Mouse (Mus musculus): ENCODE data around the gene 4932438A13Rik. TPM values are rescaled to one million over a fixed set of nuclear protein-coding genes. Genes with fewer than 3 reads are reported as not detected.
A peak's percentile ranks its signal among the peaks of the same experiment; 100 is the strongest.

4932438A13Rik gene
- polyA plus RNA-seq, 1 experiment from 2014 or later, result 28.8 TPM

DNA sequence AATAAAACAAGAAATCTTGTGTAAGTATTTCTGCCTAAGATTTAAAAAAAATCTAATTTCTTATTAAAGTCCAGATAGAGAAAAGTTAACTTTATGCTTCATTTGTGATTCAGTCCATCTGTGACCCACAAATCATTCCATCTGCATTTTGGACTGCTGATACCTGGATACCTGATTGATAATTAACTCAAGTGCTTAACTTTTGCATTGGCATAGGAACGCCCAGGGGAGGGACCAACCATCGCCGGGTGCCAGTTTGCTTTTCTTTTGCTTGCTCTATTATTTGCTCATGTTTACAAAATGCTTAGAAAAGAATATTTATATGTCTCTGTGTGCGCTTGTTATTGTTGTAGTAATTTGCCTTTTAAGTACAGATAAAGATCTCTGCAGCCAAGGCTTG lies 1.6 kb downstream of the 4932438A13Rik start:
- no peaks in the 10 kb centered on the region for H3K4me1 ChIP-seq (ENCODE audit: insufficient read depth, low read depth, low read length)
- H3K27me3 ChIP-seq (replicated peaks; ENCODE audit: insufficient read depth, low read length), result no peaks in the 10 kb centered on the region
- no peak overlapping the region for H3K4me2 ChIP-seq (replicated peaks; ENCODE audit: low read depth, low read length)
- H3K27ac ChIP-seq (ENCODE audit: low read length), result no peak overlapping the region
- ATAC-seq (no peak), DNase-seq (ENCODE audit: low spot score) (no peak)
- H3K9ac ChIP-seq (replicated peaks; ENCODE audit: low read depth), result no peak overlapping the region
- TF ChIP-seq EP300 (IDR thresholded peaks at IDR 0.05) (no peak), CTCF (IDR thresholded peaks at IDR 0.05) (no peak)
- 92% methylated on average over 4 of the region's 4 CpGs for WGBS
- peaks cover 6% of the 10 kb centered on the region; the same call in 1 of the 2 replicates for H3K36me3 ChIP-seq (ENCODE audit: insufficient read depth, low read length)
- H3K9me3 ChIP-seq (ENCODE audit: low read length), result no peaks in the 10 kb centered on the region
- H3K4me3 ChIP-seq (ENCODE audit: low read depth, low read length), result no peak overlapping the region

- 70% methylated on average over 3 of the region's 3 CpGs for WGBS
Measured at GRCm38 (mm10) chr3:36905372-36905771, 42.5 kb downstream of the 4932438A13Rik start.

GRCm38 (mm10) chr3:36917832-36918231 lies 54.9 kb downstream of the 4932438A13Rik start:
- 92% methylated on average over 2 of the region's 2 CpGs for WGBS
- no peaks in the 10 kb centered on the region for H3K4me1 ChIP-seq (ENCODE audit: insufficient read depth, low read depth, low read length)
- no peak overlapping the region for H3K4me2 ChIP-seq (replicated peaks; ENCODE audit: low read depth, low read length)
- TF ChIP-seq EP300 (IDR thresholded peaks at IDR 0.05), result no peak
- H3K9ac ChIP-seq (replicated peaks; ENCODE audit: low read depth), result no peak overlapping the region
- H3K9me3 ChIP-seq (ENCODE audit: low read length), result no peaks in the 10 kb centered on the region
- DNase-seq (ENCODE audit: low spot score), result no peak
- no peaks in the 10 kb centered on the region for H3K27me3 ChIP-seq (replicated peaks; ENCODE audit: insufficient read depth, low read length)
- peaks cover 13% of the 10 kb centered on the region; the same call in 1 of the 2 replicates for H3K36me3 ChIP-seq (ENCODE audit: insufficient read depth, low read length)
- H3K27ac ChIP-seq (ENCODE audit: low read length), result no peak overlapping the region
- H3K4me3 ChIP-seq (ENCODE audit: low read depth, low read length), result no peak overlapping the region
- no peak for ATAC-seq

More at GRCm38 (mm10) chr3:36905372-36905771, 42.5 kb downstream of the 4932438A13Rik start:
- Histone ChIP-seq H3K27me3 (replicated peaks; ENCODE audit: insufficient read depth, low read length) (no peaks in the 10 kb centered on the region), H3K4me3 (ENCODE audit: low read depth, low read length) (no peak overlapping the region), H3K4me1 (ENCODE audit: insufficient read depth, low read depth, low read length) (no peaks in the 10 kb centered on the region), H3K9ac (replicated peaks; ENCODE audit: low read depth) (no peak overlapping the region), H3K4me2 (replicated peaks; ENCODE audit: low read depth, low read length) (no peak overlapping the region), H3K36me3 (ENCODE audit: insufficient read depth, low read length) (no peaks in the 10 kb centered on the region), H3K9me3 (ENCODE audit: low read length) (no peaks in the 10 kb centered on the region), H3K27ac (ENCODE audit: low read length) (no peak overlapping the region)
- no peak for DNase-seq (ENCODE audit: low spot score)
- TF ChIP-seq CTCF (IDR thresholded peaks at IDR 0.05), result no peak
- TF ChIP-seq EP300 (IDR thresholded peaks at IDR 0.05), result no peak
- no peak for ATAC-seq

GRCm38 (mm10) chr3:36918322-36918721 lies 55.4 kb downstream of the 4932438A13Rik start:
- WGBS, result 87% methylated on average over 4 of the region's 4 CpGs
- DNase-seq (ENCODE audit: low spot score) (no peak), ATAC-seq (no peak)
- Histone ChIP-seq H3K9ac (replicated peaks; ENCODE audit: low read depth) (no peak overlapping the region), H3K4me2 (replicated peaks; ENCODE audit: low read depth, low read length) (no peak overlapping the region), H3K36me3 (ENCODE audit: insufficient read depth, low read length) (peaks cover 13% of the 10 kb centered on the region; the same call in 1 of the 2 replicates), H3K4me3 (ENCODE audit: low read depth, low read length) (no peak overlapping the region), H3K4me1 (ENCODE audit: insufficient read depth, low read depth, low read length) (no peaks in the 10 kb centered on the region), H3K9me3 (ENCODE audit: low read length) (no peaks in the 10 kb centered on the region), H3K27ac (ENCODE audit: low read length) (no peak overlapping the region), H3K27me3 (replicated peaks; ENCODE audit: insufficient read depth, low read length) (no peaks in the 10 kb centered on the region)
- TF ChIP-seq CTCF (IDR thresholded peaks at IDR 0.05) (no peak), EP300 (IDR thresholded peaks at IDR 0.05) (no peak)

DNA sequence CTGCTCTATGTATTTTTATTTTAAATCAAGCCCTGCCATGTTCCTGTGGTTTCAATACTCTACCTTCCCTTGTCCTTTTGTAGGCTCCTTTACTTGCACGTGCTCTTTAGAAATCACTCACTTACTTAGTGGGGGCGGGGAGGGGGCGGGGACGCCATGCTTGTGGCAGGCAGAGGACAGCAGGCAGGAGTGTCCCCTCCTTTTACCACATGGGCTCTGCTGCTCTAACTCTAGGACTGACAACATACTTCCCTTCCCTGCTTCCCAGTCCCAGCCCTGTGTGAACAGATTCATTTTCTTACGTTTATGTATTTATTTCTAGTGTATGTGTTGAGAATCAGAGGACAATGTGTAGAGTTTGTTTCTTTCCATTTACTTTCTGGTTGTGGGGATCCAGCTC lies 78.7 kb downstream of the 4932438A13Rik start:
- Histone ChIP-seq H3K9ac (replicated peaks; ENCODE audit: low read depth) (no peak overlapping the region), H3K4me3 (ENCODE audit: low read depth, low read length) (no peak overlapping the region), H3K36me3 (ENCODE audit: insufficient read depth, low read length) (peaks cover 4% of the 10 kb centered on the region; the same call in 1 of the 2 replicates), H3K4me2 (replicated peaks; ENCODE audit: low read depth, low read length) (no peak overlapping the region), H3K27ac (ENCODE audit: low read length) (no peak overlapping the region), H3K4me1 (ENCODE audit: insufficient read depth, low read depth, low read length) (no peaks in the 10 kb centered on the region), H3K27me3 (replicated peaks; ENCODE audit: insufficient read depth, low read length) (no peaks in the 10 kb centered on the region), H3K9me3 (ENCODE audit: low read length) (no peaks in the 10 kb centered on the region)
- ATAC-seq, result 0 out of 2 replicates have a peak, but pooled peaks have one; percentile 8
- DNase-seq (ENCODE audit: low spot score), result peak; percentile 7
- TF ChIP-seq EP300 (IDR thresholded peaks at IDR 0.05) (no peak), CTCF (IDR thresholded peaks at IDR 0.05) (no peak)
- 46% methylated on average over 5 of the region's 5 CpGs for WGBS

DNA sequence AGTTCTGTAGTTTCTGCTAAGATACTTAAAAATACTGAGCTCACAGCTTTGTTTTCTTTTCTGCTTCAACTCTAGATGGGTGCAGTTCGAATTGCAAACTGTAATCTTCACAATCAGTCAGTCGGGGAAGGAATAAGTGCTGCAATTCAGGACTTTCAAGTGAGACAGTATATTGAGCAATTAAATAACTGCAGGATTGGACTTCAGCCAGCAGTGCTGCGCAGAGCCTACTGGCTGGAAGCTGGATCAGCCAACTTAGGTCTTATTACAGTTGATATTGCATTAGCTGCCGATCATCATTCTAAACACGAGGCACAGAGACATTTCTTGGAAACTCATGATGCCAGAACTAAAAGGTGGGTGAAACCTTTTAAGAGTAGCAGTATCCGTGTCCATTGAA lies 79.2 kb downstream of the 4932438A13Rik start:
- Histone ChIP-seq H3K4me3 (ENCODE audit: low read depth, low read length) (no peak overlapping the region), H3K27ac (ENCODE audit: low read length) (no peak overlapping the region), H3K36me3 (ENCODE audit: insufficient read depth, low read length) (peaks cover 10% of the 10 kb centered on the region; the same call in 1 of the 2 replicates), H3K4me2 (replicated peaks; ENCODE audit: low read depth, low read length) (no peak overlapping the region), H3K4me1 (ENCODE audit: insufficient read depth, low read depth, low read length) (no peaks in the 10 kb centered on the region), H3K27me3 (replicated peaks; ENCODE audit: insufficient read depth, low read length) (no peaks in the 10 kb centered on the region), H3K9ac (replicated peaks; ENCODE audit: low read depth) (no peak overlapping the region), H3K9me3 (ENCODE audit: low read length) (no peaks in the 10 kb centered on the region)
- no peak for TF ChIP-seq CTCF (IDR thresholded peaks at IDR 0.05)
- ATAC-seq, result peak; percentile 69
- WGBS, result 40% methylated on average over 6 of the region's 6 CpGs
- DNase-seq (ENCODE audit: low spot score), result peak; percentile 91

GRCm38 (mm10) chr3:36943706-36944105 lies 80.8 kb downstream of the 4932438A13Rik start:
- TF ChIP-seq CTCF (IDR thresholded peaks at IDR 0.05), result no peak
- no peak for TF ChIP-seq EP300 (IDR thresholded peaks at IDR 0.05)
- Histone ChIP-seq H3K4me2 (replicated peaks; ENCODE audit: low read depth, low read length) (no peak overlapping the region), H3K9ac (replicated peaks; ENCODE audit: low read depth) (no peak overlapping the region), H3K27me3 (replicated peaks; ENCODE audit: insufficient read depth, low read length) (no peaks in the 10 kb centered on the region), H3K36me3 (ENCODE audit: insufficient read depth, low read length) (peaks cover 18% of the 10 kb centered on the region), H3K4me3 (ENCODE audit: low read depth, low read length) (no peak overlapping the region), H3K9me3 (ENCODE audit: low read length) (no peaks in the 10 kb centered on the region), H3K4me1 (ENCODE audit: insufficient read depth, low read depth, low read length) (no peaks in the 10 kb centered on the region), H3K27ac (ENCODE audit: low read length) (no peak overlapping the region)
- ATAC-seq (no peak), DNase-seq (ENCODE audit: low spot score) (no peak)

Measured in lung, postnatal 0 days (tissue).